Mouse (Mus musculus) E14TG2a.4 (cell line): Measurements from ENCODE around the gene Spic.
A peak's percentile ranks its signal among the peaks of the same experiment; 100 is the strongest.

ENCODE experiments used
- H3K27me3 ChIP-seq: 2 replicates; pipeline ENCODE4 v1.6.1; 2014; ENCODE audit warnings: low read length, control low read depth; ENCODE audit not compliant: insufficient read depth
- H3K36me3 ChIP-seq: 2 replicates; pipeline ENCODE4 v1.6.1; 2014; ENCODE audit warnings: low read length, control low read depth; ENCODE audit not compliant: insufficient read depth
- H3K4me1 ChIP-seq: replicated peaks from 2 replicates; pipeline ENCODE4 v1.6.1; 2014; ENCODE audit warnings: low read depth, low read length, control low read depth
- H3K4me3 ChIP-seq: replicated peaks from 2 replicates; pipeline ENCODE4 v1.5.1; 2014; ENCODE audit warnings: mild to moderate bottlenecking, low read length
- H3K9me3 ChIP-seq: 2 replicates; pipeline ENCODE4 v1.6.1; 2014; ENCODE audit warnings: low read length, control low read depth
- CTCF ChIP-seq: conservative IDR thresholded peaks from 2 replicates; pipeline ENCODE4 v1.5.1; 2014; ENCODE audit warnings: low read length
- NANOG ChIP-seq: IDR thresholded peaks from 2 replicates; pipeline ENCODE4 v1.6.1; 2014; ENCODE audit warnings: borderline replicate concordance, low read length, mixed read lengths
- POU5F1 ChIP-seq: IDR thresholded peaks from 2 replicates; pipeline ENCODE4 v1.6.1; 2014; ENCODE audit warnings: low read length, borderline replicate concordance

Gene Spic

DNA sequence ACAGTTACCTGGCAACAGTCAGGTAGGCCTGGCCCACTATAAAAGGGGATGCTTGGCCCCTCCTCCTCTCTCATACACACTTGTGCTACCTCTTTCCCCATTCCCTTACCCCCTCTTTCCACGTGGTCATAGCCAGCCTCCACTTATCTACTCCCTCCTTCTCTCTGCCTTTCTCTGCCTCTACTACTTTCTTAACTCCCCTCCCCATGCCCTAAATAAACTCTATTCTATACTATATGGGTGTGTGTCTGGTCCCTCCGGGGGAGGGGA is 32.9 kb upstream of the Spic start:
- no peak for TF ChIP-seq CTCF
- no peak for TF ChIP-seq NANOG
- no peak for TF ChIP-seq POU5F1
- no peaks in the 10 kb centered on the region for H3K27me3 ChIP-seq
- H3K4me1 ChIP-seq: peaks cover 27% of the 10 kb centered on the region
- H3K4me3 ChIP-seq: no peak overlapping the region
- no peaks in the 10 kb centered on the region for H3K36me3 ChIP-seq
- no peaks in the 10 kb centered on the region for H3K9me3 ChIP-seq

DNA sequence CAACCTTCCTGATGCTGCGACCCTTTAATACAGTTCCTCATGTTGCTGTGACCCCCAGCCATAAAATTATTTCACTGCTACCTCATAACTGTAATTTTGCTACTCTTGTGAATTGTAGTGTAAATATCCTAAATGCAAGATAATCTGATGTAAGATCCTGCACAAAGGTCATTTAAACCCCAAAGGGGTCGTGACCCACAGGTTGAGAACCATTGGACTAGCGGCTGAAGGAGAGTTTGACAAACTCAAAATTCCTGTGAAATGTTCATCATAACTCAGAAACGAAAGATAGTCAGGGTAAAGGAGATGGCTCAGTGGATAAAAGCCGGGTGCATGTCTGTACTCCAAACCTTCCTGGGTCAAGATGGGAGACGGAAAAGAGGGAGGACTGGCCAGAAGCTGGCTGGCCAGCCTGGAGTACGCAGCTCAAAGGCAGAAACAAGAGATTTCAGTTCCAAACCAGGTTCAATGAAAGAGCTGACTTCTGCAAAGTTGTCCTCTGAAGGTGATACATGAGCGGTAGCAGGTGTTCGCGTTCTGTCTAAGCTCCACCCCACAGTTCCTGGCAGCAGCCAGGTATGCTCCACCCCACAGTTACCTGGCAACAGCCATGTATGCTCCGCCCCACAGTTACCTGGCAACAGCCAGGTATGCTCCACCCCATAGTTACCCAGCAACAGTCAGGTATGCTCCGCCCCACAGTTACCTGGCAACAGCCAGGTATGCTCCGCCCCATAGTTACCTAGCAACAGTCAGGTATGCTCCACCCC is 32.4 kb upstream of the Spic start:
- Histone ChIP-seq H3K9me3 (no peaks in the 10 kb centered on the region), H3K4me1 (peaks cover 27% of the 10 kb centered on the region), H3K27me3 (no peaks in the 10 kb centered on the region), H3K36me3 (no peaks in the 10 kb centered on the region), H3K4me3 (peak overlapping the region; percentile 59)
- TF ChIP-seq NANOG (no peak), CTCF (no peak; the same call in 1 of the 2 replicates), POU5F1 (no peak)

DNA sequence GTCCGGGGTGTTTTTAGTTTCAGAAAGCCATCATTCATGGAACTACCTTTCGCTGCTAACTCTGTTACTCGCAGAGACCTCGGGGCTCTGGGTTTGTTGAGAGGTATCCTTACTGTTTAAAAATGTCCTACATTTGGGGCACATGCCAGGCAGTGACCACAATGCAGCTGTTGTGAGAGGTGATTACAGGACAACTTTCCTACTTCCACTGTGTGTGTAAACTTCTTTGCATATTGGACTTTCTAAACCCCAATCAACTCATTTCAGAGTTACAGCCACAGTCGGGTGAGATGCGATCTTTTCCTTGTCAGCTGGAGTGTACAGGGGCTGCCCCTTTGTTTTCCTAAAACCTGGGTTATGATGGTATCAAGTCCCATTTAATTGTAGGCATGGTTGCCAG is 30.8 kb upstream of the Spic start:
- Histone ChIP-seq H3K36me3 (no peaks in the 10 kb centered on the region), H3K4me1 (peaks cover 32% of the 10 kb centered on the region), H3K27me3 (no peaks in the 10 kb centered on the region), H3K9me3 (no peaks in the 10 kb centered on the region), H3K4me3 (no peak overlapping the region)
- TF ChIP-seq NANOG (no peak), CTCF (no peak)

DNA sequence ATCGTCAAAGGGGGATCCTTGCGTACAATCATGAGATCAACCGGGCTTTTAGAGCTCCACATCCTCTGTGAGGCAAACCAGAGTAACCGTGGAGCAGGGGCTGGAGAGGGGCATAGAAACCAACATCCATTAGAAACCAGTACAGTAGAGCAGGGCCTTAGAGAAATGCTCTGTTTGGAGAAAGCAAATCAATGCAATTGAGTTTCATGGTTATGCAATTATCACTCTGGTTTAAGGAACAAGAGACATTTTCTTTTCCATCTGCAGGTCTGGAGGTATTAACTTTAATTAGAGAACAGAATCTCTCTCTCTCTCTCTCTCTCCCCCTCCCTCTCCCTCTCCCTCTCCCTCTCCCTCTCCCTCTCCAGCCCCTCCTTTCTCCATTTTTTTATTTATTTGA is 29.9 kb upstream of the Spic start:
- Histone ChIP-seq H3K4me1 (peaks cover 41% of the 10 kb centered on the region), H3K27me3 (no peaks in the 10 kb centered on the region), H3K4me3 (no peak overlapping the region), H3K9me3 (no peaks in the 10 kb centered on the region), H3K36me3 (no peaks in the 10 kb centered on the region)
- TF ChIP-seq POU5F1 (no peak), NANOG (no peak), CTCF (no peak)

DNA sequence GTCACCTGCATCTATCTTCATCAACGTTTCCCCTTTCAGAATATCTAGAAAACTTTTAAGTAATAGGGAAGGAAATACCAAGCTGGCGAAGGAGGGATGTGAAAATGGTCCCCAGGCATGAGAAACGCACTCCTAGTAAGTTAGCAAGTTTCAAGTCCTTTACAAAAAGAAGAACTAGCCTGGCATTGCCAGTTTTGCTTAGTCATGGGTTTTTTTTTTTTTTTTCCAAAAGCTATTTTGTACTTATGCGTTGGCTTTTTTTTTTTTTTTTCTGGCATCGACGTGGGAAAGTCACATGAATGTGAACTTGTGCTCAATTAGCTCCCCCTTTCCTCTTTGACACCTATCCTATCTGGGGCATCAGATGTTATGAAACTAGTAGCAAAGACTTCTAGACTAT is 27.5 kb upstream of the Spic start:
- no peaks in the 10 kb centered on the region for H3K9me3 ChIP-seq
- no peaks in the 10 kb centered on the region for H3K36me3 ChIP-seq
- TF ChIP-seq POU5F1 (no peak), NANOG (no peak), CTCF (no peak)
- H3K27me3 ChIP-seq: no peaks in the 10 kb centered on the region
- no peak overlapping the region for H3K4me3 ChIP-seq
- H3K4me1 ChIP-seq: peaks cover 55% of the 10 kb centered on the region

DNA sequence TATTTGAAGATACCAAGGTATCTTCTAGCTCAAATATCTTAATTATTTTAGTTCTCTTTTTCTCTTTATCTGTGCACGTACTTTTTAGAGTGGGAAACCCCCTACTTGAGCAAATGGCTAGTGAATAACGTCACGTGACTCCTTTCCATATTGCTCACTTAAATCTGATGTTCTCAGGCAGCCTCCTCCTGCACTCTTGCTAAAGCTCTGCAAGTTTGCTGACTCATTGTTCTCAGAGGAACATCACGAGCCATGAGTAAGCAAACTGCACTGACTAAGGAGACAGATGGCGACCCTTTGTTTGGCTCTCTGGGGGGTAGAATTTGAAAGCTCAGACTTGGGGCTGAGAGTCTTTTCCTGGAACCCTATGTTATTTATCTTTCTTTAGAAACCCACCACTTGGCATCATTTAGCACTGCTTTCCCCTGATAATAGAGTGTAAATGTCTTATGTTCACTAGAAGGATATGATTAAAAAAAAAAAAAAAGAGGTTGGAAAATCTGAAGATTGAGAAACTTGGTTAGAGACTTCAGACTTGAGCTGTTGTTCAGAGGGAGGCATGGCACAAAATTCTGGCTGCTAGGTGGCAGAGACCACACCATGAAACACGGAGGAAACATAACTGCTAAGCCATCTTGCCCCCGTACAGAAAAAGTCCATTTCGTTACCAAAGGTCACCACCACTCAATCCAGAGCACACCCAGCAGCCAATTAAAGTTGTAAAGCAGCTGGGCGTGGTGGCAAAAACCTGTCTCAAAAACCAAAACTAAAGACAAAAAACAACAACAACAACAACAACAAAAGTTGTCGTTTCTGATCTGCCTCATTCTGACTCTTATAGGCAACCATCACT is 24.1 kb upstream of the Spic start:
- H3K9me3 ChIP-seq: peaks cover 13% of the 10 kb centered on the region
- peaks cover 63% of the 10 kb centered on the region for H3K4me1 ChIP-seq
- H3K4me3 ChIP-seq: no peak overlapping the region
- H3K27me3 ChIP-seq: no peaks in the 10 kb centered on the region
- TF ChIP-seq POU5F1 (no peak), NANOG (peak; percentile 79), CTCF (no peak)
- H3K36me3 ChIP-seq: no peaks in the 10 kb centered on the region

DNA sequence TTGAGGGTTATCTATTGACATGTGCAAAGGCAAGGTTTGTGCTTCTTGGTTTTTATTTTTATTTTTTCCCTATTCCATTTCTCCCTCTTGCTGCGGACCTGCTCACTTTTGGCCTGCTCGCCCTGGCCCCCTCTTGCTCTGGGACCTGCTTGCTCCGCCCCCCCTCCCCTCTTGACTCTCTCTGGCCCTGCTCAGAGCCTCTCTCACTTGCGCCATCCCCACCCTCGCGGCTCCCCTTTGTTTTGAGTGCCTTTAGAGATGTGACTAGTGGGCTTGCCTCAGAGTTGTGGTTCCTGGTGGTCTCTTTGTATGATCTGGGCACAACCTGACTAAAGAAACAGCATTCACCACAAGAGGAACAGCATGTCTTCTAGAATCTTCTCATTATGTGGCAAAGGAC is 16.1 kb upstream of the Spic start:
- Histone ChIP-seq H3K9me3 (peaks cover 8% of the 10 kb centered on the region; the same call in 1 of the 2 replicates), H3K4me1 (peaks cover 45% of the 10 kb centered on the region), H3K27me3 (no peaks in the 10 kb centered on the region), H3K36me3 (no peaks in the 10 kb centered on the region), H3K4me3 (no peak overlapping the region)
- TF ChIP-seq CTCF (no peak), POU5F1 (no peak), NANOG (no peak)

DNA sequence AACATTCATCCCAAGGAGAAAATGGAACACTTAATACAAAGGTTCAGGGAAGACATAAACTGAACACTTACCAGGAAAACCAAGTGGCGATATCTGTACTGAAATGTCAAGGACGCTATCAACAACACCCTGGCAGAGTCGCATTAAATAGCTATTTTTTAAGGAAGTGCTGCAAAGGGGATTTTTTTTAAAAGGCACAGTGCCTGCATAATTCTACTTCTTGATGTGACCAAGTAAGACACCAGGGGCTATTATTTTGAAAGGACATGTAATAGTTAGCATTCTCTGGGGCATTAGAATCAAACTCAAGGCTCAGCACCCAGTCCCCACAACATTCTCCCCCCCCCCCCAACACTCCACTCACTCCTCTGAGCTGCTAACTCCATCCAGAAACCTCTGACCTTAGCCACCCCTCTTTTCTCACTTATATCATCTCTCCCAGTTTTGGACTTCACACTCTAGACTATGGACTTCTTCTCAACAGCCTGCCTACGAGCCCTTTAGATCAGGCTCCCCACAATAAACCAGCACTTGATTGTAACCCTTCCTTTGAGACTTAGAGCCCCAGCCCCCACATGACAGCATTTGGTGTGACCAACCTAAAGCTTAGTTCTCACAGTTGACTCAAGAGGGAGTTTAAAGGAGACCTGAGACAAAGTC is 1.8 kb downstream of the Spic start:
- no peaks in the 10 kb centered on the region for H3K9me3 ChIP-seq
- no peak for TF ChIP-seq CTCF
- TF ChIP-seq POU5F1: no peak
- no peak for TF ChIP-seq NANOG
- H3K4me3 ChIP-seq: no peak overlapping the region; the same call in 1 of the 2 replicates
- H3K36me3 ChIP-seq: peaks cover 15% of the 10 kb centered on the region; the same call in 1 of the 2 replicates
- H3K27me3 ChIP-seq: no peaks in the 10 kb centered on the region
- peaks cover 62% of the 10 kb centered on the region for H3K4me1 ChIP-seq
